Mouse (Mus musculus) ES-E14 (cell line): ENCODE results near the gene Adssl1.

Experiments
- CHD2 ChIP-seq: IDR thresholded peaks from 2 replicates; pipeline ENCODE4 v1.6.1; 2014; ENCODE audit warnings: mild to moderate bottlenecking, low read depth, low read length, inconsistent platforms
- HCFC1 ChIP-seq: IDR thresholded peaks from 2 replicates; pipeline ENCODE4 v1.6.1; 2012; ENCODE audit warnings: low read length, inconsistent platforms, borderline replicate concordance; ENCODE audit not compliant: insufficient read depth
- MAFK ChIP-seq: IDR thresholded peaks from 2 replicates; pipeline ENCODE4 v1.6.1; 2014; ENCODE audit warnings: mild to moderate bottlenecking, low read depth, low read length, inconsistent platforms; ENCODE audit not compliant: insufficient read depth
- ZC3H11A ChIP-seq: IDR thresholded peaks from 2 replicates; pipeline ENCODE4 v1.6.1; 2012; ENCODE audit warnings: low read depth, mild to moderate bottlenecking, inconsistent platforms, low read length, borderline replicate concordance
- ZNF384 ChIP-seq: IDR thresholded peaks from 2 replicates; pipeline ENCODE4 v1.6.1; 2012; ENCODE audit warnings: low read depth, low read length, inconsistent platforms

DNA sequence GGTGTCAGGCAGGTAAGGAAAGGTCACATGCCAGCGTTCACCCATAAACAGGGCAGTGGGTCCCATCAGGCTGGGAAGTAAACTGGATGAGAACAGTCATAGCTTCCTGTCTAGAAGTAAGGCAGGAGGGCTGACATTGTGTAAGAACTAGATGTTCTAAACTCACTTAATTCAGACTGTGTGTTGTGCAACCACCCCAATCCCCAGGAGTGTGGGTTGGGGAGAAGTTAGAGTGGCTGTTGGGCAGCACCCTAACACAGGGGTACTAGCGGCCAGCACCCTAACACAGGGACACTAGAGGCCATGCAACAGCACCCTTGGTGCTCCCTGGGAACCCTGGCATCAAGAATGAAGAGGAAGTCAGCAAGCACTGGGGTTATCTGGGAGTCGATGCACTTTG, 38.7 kb upstream of the Adssl1 start:
- TF ChIP-seq HCFC1 = no peak
- no peak for TF ChIP-seq ZC3H11A
- TF ChIP-seq CHD2 = no peak
- TF ChIP-seq MAFK = no peak
- no peak for TF ChIP-seq ZNF384
